Mouse (Mus musculus) gastrocnemius, postnatal 36 days (tissue): ENCODE measurements around the gene Cdkn3. TPM values are rescaled to one million over a fixed set of nuclear protein-coding genes. Genes with fewer than 3 reads are reported as not detected.

Experiments used
- total RNA-seq, 2 experiments: library from RNA; stranded (reverse); gene quantifications; 2 replicates each; pipeline ENCODE4 v1.2.3; 2021

Cdkn3 gene
- total RNA-seq, 2 experiments from 2014 or later: 0.30 to 0.59 TPM

Other genes with a start within 250 kb of the Cdkn3 start
- 10 to 100 TPM; 49.2 to 54.3 TPM for gene Cnih1, start 27.9 kb downstream of the Cdkn3 start, total RNA-seq
- 10 to 100 TPM; 16.2 to 18.5 TPM for gene Gmfb, start 61.7 kb downstream of the Cdkn3 start, total RNA-seq
- gene Cgrrf1, start 71.6 kb downstream of the Cdkn3 start, total RNA-seq: 10 to 100 TPM; 41.2 to 48.1 TPM
- gene Samd4, start 122.3 kb downstream of the Cdkn3 start, total RNA-seq: 10 to 100 TPM; 37.4 to 45.7 TPM